Mouse (Mus musculus) liver, embryonic 15.5 days (tissue): ENCODE measurements around the gene Zfp710. TPM values are rescaled to one million over a fixed set of nuclear protein-coding genes. Genes with fewer than 3 reads are reported as not detected.

Experiments used
- ATAC-seq: fragments of 200-750 bp; cut with Nextera tagmentation; 2 replicates; pipeline ENCODE4 v1.8.0; 2017; ENCODE audit warnings: moderate number of reproducible peaks, mild to moderate bottlenecking, moderate library complexity; ENCODE audit not compliant: insufficient read depth
- H3K27ac ChIP-seq: fragments of 300-500 bp; sonication (generic); replicated peaks from 2 replicates; pipeline ENCODE4 v1.5.1; 2015; ENCODE audit warnings: mild to moderate bottlenecking, inconsistent platforms
- H3K27me3 ChIP-seq: fragments of 300-500 bp; sonication (generic); 2 replicates; pipeline ENCODE4 v1.6.1; 2015; ENCODE audit warnings: mild to moderate bottlenecking, inconsistent platforms
- H3K36me3 ChIP-seq: fragments of 300-500 bp; sonication (generic); replicated peaks from 2 replicates; pipeline ENCODE4 v1.6.1; 2015; ENCODE audit warnings: moderate library complexity, mild to moderate bottlenecking, inconsistent platforms
- H3K4me1 ChIP-seq: fragments of 300-500 bp; sonication (generic); replicated peaks from 2 replicates; pipeline ENCODE4 v1.6.1; 2015; ENCODE audit warnings: inconsistent platforms
- H3K4me2 ChIP-seq: fragments of 300-500 bp; sonication (generic); 2 replicates; pipeline ENCODE4 v1.6.1; 2015; ENCODE audit warnings: moderate library complexity, mild to moderate bottlenecking, inconsistent platforms
- H3K4me3 ChIP-seq: fragments of 300-500 bp; sonication (generic); replicated peaks from 2 replicates; pipeline ENCODE4 v1.5.1; 2015; ENCODE audit warnings: mild to moderate bottlenecking, inconsistent platforms
- H3K9ac ChIP-seq: fragments of 300-500 bp; sonication (generic); 2 replicates; pipeline ENCODE4 v1.6.1; 2015; ENCODE audit warnings: moderate library complexity, mild to moderate bottlenecking, inconsistent platforms
- H3K9me3 ChIP-seq: fragments of 300-500 bp; sonication (generic); replicated peaks from 2 replicates; pipeline ENCODE4 v1.6.1; 2016; ENCODE audit warnings: inconsistent platforms
- WGBS: fragments of 180-500 bp; shearing (Covaris S2); methylation state at CpG from one replicate; pipeline ENCODE4 v1.1.7; 2015; ENCODE audit warnings: mixed read lengths; ENCODE audit not compliant: insufficient replicate concordance; 5-methylcytosine and 5-hydroxymethylcytosine counted together
- polyA plus RNA-seq: library from polyadenylated mRNA; unstranded; fragments of >200 nt; fragmentation: Nextera tagmentation; extraction: Ambion mirVana; gene quantifications from 2 replicates; pipeline ENCODE4 v1.2.1, GENCODE M21; 2015

The Zfp710 gene
- polyA plus RNA-seq, 1 experiment from 2014 or later, result 5.6 TPM

DNA sequence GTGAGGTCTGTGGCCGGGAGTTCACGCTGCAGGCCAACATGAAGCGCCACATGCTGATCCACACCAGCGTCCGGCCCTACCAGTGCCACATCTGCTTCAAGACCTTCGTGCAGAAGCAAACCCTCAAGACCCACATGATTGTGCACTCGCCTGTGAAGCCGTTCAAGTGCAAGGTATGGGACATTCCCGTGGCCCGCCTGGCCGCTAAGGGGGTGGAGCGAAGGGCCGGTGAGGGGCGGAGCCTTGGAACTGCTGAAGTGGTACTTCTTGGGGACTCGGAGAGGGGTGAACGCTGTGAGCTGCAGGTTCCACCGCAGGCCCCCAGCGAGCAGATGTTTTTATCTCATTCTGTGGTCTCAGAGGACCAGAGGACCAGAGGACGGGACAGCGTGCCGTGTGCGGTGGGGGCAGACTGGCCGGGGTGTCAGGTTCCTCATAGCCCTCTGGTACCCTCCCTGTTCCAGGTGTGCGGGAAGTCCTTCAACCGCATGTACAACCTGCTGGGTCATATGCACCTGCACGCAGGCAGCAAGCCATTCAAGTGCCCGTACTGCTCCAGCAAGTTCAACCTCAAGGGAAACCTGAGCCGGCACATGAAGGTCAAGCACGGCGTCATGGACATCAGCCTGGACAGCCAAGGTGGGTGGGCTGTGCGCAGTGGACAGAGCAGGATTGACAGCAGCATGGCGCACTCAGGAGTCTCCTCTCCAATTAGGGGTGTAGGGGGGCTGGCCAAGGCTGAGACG, 61.5 kb downstream of the Zfp710 start:
- no peaks in the 10 kb centered on the region for H3K27me3 ChIP-seq
- no peaks in the 10 kb centered on the region for H3K9me3 ChIP-seq
- peaks cover 5% of the 10 kb centered on the region; the same call in 1 of the 2 replicates for H3K4me1 ChIP-seq
- no peak for ATAC-seq
- whole genome bisulfite sequencing, result 81% methylated on average over 33 of the region's 33 CpGs
- H3K9ac ChIP-seq, result no peak overlapping the region
- H3K4me2 ChIP-seq, result no peak overlapping the region
- no peak overlapping the region for H3K27ac ChIP-seq
- peaks cover 61% of the 10 kb centered on the region for H3K36me3 ChIP-seq
- H3K4me3 ChIP-seq, result no peak overlapping the region

DNA sequence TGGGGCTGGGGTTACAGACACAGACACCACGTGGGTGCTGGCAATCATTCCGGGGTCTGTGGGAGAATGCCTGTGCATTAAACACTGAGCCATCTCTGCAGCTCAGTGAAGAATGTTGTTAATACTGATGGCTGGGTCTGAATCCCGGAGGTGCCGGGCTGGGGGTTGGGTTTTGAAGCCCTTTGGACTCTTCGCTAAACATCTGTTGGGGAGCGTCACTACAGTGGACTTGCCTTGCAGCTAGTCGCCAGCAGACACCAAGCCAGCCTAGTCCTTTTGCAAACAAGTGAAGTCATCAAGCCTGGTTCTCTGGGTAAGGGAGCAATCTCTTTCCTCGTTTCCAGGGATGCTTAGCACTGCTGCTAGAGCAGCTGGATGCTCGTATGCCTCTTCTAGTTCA, 63.6 kb downstream of the Zfp710 start:
- whole genome bisulfite sequencing, result 72% methylated on average over 9 of the region's 9 CpGs

DNA sequence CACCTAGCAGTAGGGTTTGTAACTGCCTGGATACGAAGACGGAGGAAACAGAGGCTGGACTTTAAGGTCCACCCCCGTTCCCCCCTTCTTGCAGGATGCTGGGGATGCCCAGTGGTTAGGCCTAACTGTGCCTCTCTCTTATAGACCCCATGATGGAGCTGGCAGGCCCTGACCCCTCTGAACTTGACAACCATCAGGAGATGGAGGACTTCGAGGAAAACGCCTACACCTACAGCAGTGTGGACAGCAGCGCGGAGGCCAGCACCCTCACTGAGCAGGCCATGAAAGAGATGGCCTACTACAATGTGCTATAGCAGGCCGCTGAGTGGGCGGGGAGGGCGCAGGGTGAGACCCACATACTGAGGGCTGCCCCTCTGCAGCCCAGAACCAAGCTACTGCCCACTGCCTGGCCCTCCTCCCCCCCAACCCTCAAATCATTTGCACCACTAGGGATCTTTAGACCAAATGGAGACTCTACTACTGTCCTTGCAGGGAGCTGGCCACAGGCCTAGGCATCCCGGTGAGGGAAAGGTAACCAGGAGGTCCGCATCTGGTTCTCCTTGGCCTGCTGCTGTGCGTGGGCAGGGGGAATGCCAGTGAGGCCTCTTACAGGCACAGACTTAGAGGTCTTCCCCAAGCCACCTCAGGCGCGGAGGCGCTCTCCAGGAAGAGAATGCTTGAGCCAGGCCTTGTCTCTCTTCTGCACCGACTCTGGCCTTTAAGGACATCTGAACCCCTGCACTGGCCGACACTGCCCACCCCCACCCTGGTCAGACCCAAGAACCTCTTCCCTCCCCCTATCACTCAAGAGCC, 65.8 kb downstream of the Zfp710 start:
- peaks cover 67% of the 10 kb centered on the region for H3K36me3 ChIP-seq
- H3K27ac ChIP-seq, result no peak overlapping the region
- no peak overlapping the region for H3K4me2 ChIP-seq
- WGBS, result 76% methylated on average over 18 of the region's 18 CpGs
- no peak overlapping the region for H3K9ac ChIP-seq
- H3K9me3 ChIP-seq, result no peaks in the 10 kb centered on the region
- H3K4me3 ChIP-seq, result no peak overlapping the region
- no peaks in the 10 kb centered on the region for H3K27me3 ChIP-seq
- no peaks in the 10 kb centered on the region for H3K4me1 ChIP-seq
- no peak for ATAC-seq

More for the DNA sequence above, 63.6 kb downstream of the Zfp710 start:
- no peaks in the 10 kb centered on the region for H3K27me3 ChIP-seq
- H3K4me2 ChIP-seq, result no peak overlapping the region
- no peaks in the 10 kb centered on the region for H3K4me1 ChIP-seq
- no peak overlapping the region for H3K4me3 ChIP-seq
- no peak overlapping the region for H3K27ac ChIP-seq
- no peaks in the 10 kb centered on the region for H3K9me3 ChIP-seq
- H3K9ac ChIP-seq, result no peak overlapping the region
- ATAC-seq, result 0 out of 2 replicates have a peak, but pooled peaks have one; percentile 13
- H3K36me3 ChIP-seq, result peaks cover 54% of the 10 kb centered on the region

DNA sequence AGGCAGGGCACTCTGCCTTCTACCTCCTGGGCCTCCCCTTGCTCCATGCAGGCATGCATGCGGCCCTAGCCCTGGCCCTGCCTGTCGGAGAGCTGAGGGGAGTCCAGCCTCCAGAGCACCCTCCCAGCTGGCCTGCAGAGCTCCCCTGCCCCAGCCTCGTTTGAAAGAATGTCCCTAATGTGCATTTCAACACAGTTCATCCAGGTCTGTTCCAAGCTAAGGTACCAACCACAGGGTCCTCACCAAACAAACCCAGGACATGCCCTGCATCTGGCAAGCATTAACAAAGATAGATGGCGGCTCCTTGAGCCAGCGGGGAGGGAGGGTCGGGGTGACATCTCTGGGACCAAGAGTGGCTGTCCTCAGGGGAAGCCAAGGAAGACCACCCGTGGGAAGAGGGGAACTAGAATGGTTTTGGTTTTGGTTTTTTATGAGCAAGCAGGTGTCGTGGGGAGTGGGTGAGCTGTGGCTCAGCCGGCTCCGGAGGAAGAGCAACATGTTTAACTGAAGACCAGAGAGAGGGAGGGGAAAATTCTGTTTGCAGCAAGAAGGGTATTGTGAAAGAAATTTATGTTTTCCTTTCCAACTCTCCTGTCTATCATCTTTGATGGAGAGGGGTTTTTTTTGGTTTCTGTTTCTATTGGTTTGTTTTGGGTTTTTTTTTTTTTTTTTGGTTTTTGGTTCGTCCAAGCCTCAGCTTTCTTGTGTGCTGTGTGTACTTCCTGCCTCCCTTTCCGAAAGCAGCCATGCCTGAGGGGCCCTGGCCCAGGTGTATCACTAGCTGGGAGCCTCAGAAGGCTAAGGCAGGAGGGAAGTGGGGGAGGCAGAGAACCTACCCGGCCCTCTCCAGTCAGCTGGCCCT, 66.6 kb downstream of the Zfp710 start:
- H3K4me2 ChIP-seq, result no peak overlapping the region
- no peaks in the 10 kb centered on the region for H3K27me3 ChIP-seq
- no peak overlapping the region for H3K4me3 ChIP-seq
- peaks cover 71% of the 10 kb centered on the region for H3K36me3 ChIP-seq
- ATAC-seq, result no peak
- WGBS, result 55% methylated on average over 13 of the region's 13 CpGs
- H3K9me3 ChIP-seq, result no peaks in the 10 kb centered on the region
- no peaks in the 10 kb centered on the region for H3K4me1 ChIP-seq
- H3K27ac ChIP-seq, result no peak overlapping the region
- no peak overlapping the region for H3K9ac ChIP-seq

DNA sequence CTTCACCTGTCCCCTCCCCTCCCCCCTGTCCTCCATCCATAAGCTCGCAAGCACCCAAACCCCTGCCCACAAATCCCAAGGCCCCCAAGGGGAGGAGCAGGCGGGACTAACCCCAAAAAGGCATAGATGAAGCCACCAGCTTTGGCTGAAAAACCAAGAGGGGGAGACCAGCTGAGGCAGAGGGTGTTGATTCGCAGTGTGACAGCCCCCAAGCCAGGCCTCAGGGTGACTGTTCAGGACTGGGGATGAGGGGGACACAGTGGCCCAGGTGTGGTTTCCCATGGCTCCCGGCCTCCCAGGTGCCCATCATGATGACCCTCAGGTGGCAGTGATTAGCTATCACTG, 67.2 kb downstream of the Zfp710 start:
- no peaks in the 10 kb centered on the region for H3K9me3 ChIP-seq
- no peaks in the 10 kb centered on the region for H3K27me3 ChIP-seq
- no peak overlapping the region for H3K9ac ChIP-seq
- H3K4me3 ChIP-seq, result no peak overlapping the region
- no peak overlapping the region for H3K4me2 ChIP-seq
- no peaks in the 10 kb centered on the region for H3K4me1 ChIP-seq
- ATAC-seq, result no peak
- WGBS, result 56% methylated on average over 4 of the region's 4 CpGs
- no peak overlapping the region for H3K27ac ChIP-seq
- H3K36me3 ChIP-seq, result peaks cover 72% of the 10 kb centered on the region

DNA sequence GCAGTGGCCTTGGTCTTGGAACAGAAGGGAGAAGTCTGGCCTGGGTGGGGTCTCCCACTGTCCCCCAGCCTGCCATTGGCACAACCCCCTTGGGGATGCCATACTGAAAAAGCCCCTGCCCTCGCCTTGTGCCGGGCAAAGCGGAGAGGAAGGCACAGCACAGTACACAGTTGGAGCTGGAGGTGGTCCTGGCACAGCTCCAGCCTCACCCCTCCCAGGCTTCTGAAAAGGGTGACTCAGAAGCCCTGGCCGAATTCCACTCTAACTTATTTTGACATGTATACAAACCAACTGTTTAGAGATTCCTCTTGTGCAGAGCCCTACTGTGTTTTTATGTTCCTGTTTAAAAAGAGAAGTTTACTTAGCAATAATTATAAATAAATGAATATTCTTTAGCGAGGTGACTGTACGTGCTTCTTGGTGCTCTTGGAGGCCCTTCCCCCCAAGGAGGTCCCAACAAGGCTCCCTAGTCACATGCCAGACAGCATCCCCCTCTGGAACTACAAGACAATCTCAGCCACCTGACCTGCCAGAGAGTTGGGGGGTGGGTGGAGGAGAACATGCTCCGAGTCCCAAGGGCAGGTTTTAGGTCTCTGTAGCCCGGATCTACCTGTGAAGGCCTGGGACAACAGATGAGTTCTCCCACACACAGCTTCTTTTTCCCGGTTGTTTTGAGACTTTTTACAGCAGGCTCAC, 67.9 kb downstream of the Zfp710 start:
- H3K4me3 ChIP-seq, result no peak overlapping the region
- no peak overlapping the region for H3K27ac ChIP-seq
- no peaks in the 10 kb centered on the region for H3K9me3 ChIP-seq
- H3K36me3 ChIP-seq, result peaks cover 74% of the 10 kb centered on the region
- no peak overlapping the region for H3K9ac ChIP-seq
- 73% methylated on average over 9 of the region's 9 CpGs for WGBS
- no peak for ATAC-seq
- H3K4me2 ChIP-seq, result no peak overlapping the region
- H3K27me3 ChIP-seq, result no peaks in the 10 kb centered on the region
- H3K4me1 ChIP-seq, result no peaks in the 10 kb centered on the region

DNA sequence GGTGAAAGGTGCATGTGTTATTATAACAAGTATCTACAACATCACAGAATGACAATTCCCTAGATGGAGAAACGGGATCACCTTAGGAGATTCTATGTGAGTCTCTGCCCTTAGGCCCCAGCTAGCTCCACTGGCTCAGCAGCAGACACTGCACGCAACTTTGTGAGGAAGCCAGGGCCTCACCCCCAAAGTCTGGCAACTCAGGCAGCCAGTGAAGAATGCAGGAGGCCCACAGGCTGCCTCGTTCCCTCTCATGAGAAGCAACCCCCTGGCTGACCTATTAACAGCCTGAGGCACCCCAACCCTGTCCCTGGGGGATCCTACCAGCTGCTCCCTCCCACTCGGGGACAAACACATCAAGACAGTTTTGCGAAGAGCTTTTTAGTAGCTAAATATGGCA, 69.9 kb downstream of the Zfp710 start:
- Histone ChIP-seq H3K4me1 (no peaks in the 10 kb centered on the region), H3K4me3 (no peak overlapping the region), H3K9ac (no peak overlapping the region), H3K27me3 (no peaks in the 10 kb centered on the region), H3K27ac (no peak overlapping the region), H3K9me3 (no peaks in the 10 kb centered on the region), H3K36me3 (peaks cover 87% of the 10 kb centered on the region), H3K4me2 (no peak overlapping the region)
- WGBS, result 65% methylated on average over 5 of the region's 5 CpGs
- ATAC-seq, result no peak

DNA sequence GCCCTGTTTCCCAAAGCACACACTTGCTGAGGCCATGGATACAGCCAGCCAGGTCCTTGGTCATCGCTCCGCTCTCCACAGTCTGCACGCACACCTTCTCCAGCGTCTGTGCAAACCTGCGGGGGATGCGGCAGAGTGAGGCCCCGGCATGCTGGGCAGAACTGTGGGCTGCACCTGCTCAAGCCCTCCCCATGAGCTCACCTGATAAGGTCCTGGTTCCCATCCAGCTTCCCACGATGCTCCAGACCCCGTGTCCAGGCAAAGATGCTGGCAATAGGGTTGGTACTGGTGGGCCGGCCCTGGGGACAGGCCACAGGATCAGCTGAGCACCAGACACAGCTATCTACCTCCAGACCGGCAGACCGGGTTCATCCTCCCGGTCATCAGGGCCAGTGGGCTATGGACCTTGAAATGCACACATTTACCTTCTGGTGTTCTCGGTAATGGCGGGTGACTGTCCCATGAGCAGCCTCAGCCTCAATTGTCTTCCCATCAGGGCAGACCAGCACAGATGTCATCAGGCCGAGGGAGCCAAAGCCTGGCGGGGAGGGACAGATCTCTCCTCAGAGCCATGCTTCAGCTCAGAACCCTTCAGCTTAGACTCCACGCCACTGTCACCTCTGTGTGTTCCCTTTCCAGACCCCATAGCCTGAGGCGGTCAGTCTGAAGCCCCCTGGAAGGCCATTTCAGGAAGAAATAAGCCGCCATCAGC, 71.1 kb downstream of the Zfp710 start:
- WGBS, result 84% methylated on average over 20 of the region's 20 CpGs
- no peak overlapping the region for H3K9ac ChIP-seq
- no peaks in the 10 kb centered on the region for H3K27me3 ChIP-seq
- H3K36me3 ChIP-seq, result peaks cover 89% of the 10 kb centered on the region
- 0 out of 2 replicates have a peak, but pooled peaks have one; percentile 12 for ATAC-seq
- no peak overlapping the region for H3K4me2 ChIP-seq
- no peak overlapping the region for H3K4me3 ChIP-seq
- H3K27ac ChIP-seq, result no peak overlapping the region
- no peaks in the 10 kb centered on the region for H3K4me1 ChIP-seq
- H3K9me3 ChIP-seq, result no peaks in the 10 kb centered on the region

DNA sequence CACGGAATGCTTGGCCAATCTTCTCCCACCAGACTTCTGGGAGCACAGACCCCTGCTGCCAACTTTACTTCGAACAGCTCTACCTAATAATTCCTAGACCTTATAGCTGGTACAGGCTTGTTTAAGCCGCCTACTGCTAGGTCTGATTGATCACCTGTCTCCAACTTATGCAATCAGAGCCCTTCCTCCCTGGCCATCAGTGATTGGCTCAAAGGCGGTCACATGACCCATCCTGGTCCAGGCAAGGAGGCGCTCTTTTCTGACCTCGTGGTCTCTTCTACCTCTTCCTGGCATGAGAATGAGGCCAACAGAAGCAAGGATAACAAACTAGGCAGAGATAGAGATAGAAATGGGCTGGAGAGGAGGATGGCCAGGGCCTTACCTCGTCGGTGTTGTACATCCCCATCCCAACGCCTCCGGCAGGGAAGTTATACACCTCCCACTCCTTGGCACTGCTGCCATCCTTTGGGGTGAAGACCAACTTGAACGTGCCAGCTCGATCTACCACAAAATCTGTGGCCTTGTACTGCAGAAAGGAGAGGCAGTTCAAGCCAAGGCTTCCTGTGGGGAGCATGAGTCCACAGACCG, 73.9 kb downstream of the Zfp710 start:
- Histone ChIP-seq H3K4me1 (no peaks in the 10 kb centered on the region), H3K36me3 (peaks cover 85% of the 10 kb centered on the region), H3K4me2 (no peak overlapping the region), H3K27ac (no peak overlapping the region), H3K27me3 (no peaks in the 10 kb centered on the region), H3K4me3 (no peak overlapping the region), H3K9ac (no peak overlapping the region), H3K9me3 (no peaks in the 10 kb centered on the region)
- no peak for ATAC-seq
- 77% methylated on average over 13 of the region's 13 CpGs for whole genome bisulfite sequencing

DNA sequence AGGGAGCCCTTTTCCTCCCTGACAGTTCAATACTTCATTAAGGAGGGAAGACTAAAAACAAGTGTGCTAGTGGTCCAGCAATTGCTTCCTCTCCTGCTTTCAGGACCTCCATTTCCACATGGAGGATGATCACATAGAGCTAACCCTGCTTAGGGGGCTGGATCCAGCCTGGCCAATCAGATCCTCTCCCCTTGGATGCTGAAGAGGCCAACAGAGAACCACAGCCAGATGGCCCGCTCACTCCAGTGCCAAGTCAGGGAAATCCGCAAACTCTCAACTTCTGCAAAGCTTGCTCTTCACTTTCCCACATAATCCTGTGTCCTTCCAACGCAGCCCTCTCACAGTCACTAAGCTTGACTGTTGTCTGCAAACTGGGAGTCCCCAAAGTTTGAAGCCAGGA, 78.7 kb downstream of the Zfp710 start:
- 73% methylated on average over 3 of the region's 3 CpGs for WGBS
- no peak overlapping the region for H3K9ac ChIP-seq
- no peak overlapping the region for H3K4me3 ChIP-seq
- ATAC-seq, result no peak
- no peaks in the 10 kb centered on the region for H3K9me3 ChIP-seq
- no peaks in the 10 kb centered on the region for H3K27me3 ChIP-seq
- H3K27ac ChIP-seq, result no peak overlapping the region
- peaks cover 3% of the 10 kb centered on the region; the same call in 1 of the 2 replicates for H3K4me1 ChIP-seq
- H3K4me2 ChIP-seq, result no peak overlapping the region
- peaks cover 45% of the 10 kb centered on the region for H3K36me3 ChIP-seq
